Mouse (Mus musculus): Measurements from ENCODE around the gene Mars2. TPM values are rescaled to one million over a fixed set of nuclear protein-coding genes. Genes with fewer than 3 reads are reported as not detected.

The Mars2 gene
- polyA plus RNA-seq, 1 experiment: 2.5 TPM

GRCm38 (mm10) chr1:55210202-55210965, 26.6 kb upstream of the Mars2 start:
- Histone ChIP-seq H3K27me3 (ENCODE audit: control insufficient read depth, insufficient read depth, low read length) (no peaks in the 10 kb centered on the region), H3K4me1 (ENCODE audit: control insufficient read depth, insufficient read depth, insufficient read length) (peaks cover 21% of the 10 kb centered on the region; the same call in 1 of the 2 replicates), H3K4me3 (ENCODE audit: extremely low read depth, insufficient read depth, insufficient read length) (peak overlapping the region; percentile 58), H3K27ac (ENCODE audit: insufficient read depth, low read length) (peak overlapping the region; percentile 83), H3K36me3 (ENCODE audit: control insufficient read depth, insufficient read depth, low read length) (no peaks in the 10 kb centered on the region)
- DNase-seq (ENCODE audit: low read depth in 1 of 2, low spot score in 2 of 2): peak; percentile 69 to 71
- 17% methylated on average over 12 of the region's 12 CpGs for WGBS
- no peak for TF ChIP-seq CTCF (IDR thresholded peaks at IDR 0.05; ENCODE audit: extremely low read depth, insufficient read depth, insufficient read length, insufficient replicate concordance)
- TF ChIP-seq POLR2A (IDR thresholded peaks at IDR 0.05; ENCODE audit: low read depth, low read length): peak; percentile 44; the same call in 1 of the 2 replicates

GRCm38 (mm10) chr1:55211081-55211480, 25.9 kb upstream of the Mars2 start:
- 79% methylated on average over 8 of the region's 8 CpGs for whole genome bisulfite sequencing
- no peak overlapping the region for H3K4me3 ChIP-seq (ENCODE audit: extremely low read depth, insufficient read depth, insufficient read length)
- DNase-seq (ENCODE audit: low read depth in 1 of 2, low spot score in 2 of 2): no peak
- no peak for TF ChIP-seq POLR2A (IDR thresholded peaks at IDR 0.05; ENCODE audit: low read depth, low read length)
- TF ChIP-seq CTCF (IDR thresholded peaks at IDR 0.05; ENCODE audit: extremely low read depth, insufficient read depth, insufficient read length, insufficient replicate concordance): no peak
- H3K4me1 ChIP-seq (ENCODE audit: control insufficient read depth, insufficient read depth, insufficient read length): peaks cover 24% of the 10 kb centered on the region; the same call in 1 of the 2 replicates
- no peaks in the 10 kb centered on the region for H3K36me3 ChIP-seq (ENCODE audit: control insufficient read depth, insufficient read depth, low read length)
- H3K27ac ChIP-seq (ENCODE audit: insufficient read depth, low read length): peak overlapping the region; percentile 83
- H3K27me3 ChIP-seq (ENCODE audit: control insufficient read depth, insufficient read depth, low read length): no peaks in the 10 kb centered on the region

GRCm38 (mm10) chr1:55212771-55213170, 24.2 kb upstream of the Mars2 start:
- Histone ChIP-seq H3K27ac (ENCODE audit: insufficient read depth, low read length) (peak overlapping the region; percentile 38; the same call in 1 of the 2 replicates), H3K4me1 (ENCODE audit: control insufficient read depth, insufficient read depth, insufficient read length) (peaks cover 26% of the 10 kb centered on the region; the same call in 1 of the 2 replicates), H3K4me3 (ENCODE audit: extremely low read depth, insufficient read depth, insufficient read length) (no peak overlapping the region), H3K27me3 (ENCODE audit: control insufficient read depth, insufficient read depth, low read length) (no peaks in the 10 kb centered on the region), H3K36me3 (ENCODE audit: control insufficient read depth, insufficient read depth, low read length) (no peaks in the 10 kb centered on the region)
- TF ChIP-seq CTCF (IDR thresholded peaks at IDR 0.05; ENCODE audit: extremely low read depth, insufficient read depth, insufficient read length, insufficient replicate concordance) (no peak; the same call in 1 of the 2 replicates), POLR2A (IDR thresholded peaks at IDR 0.05; ENCODE audit: low read depth, low read length) (no peak)
- 72% methylated on average over 4 of the region's 4 CpGs for WGBS
- DNase-seq (ENCODE audit: low read depth in 1 of 2, low spot score in 2 of 2): peak in 1 of 2 experiments; percentile 28

- H3K4me1 ChIP-seq (ENCODE audit: control insufficient read depth, insufficient read depth, insufficient read length): peaks cover 25% of the 10 kb centered on the region; the same call in 1 of the 2 replicates
- TF ChIP-seq CTCF (IDR thresholded peaks at IDR 0.05; ENCODE audit: extremely low read depth, insufficient read depth, insufficient read length, insufficient replicate concordance) (no peak), POLR2A (IDR thresholded peaks at IDR 0.05; ENCODE audit: low read depth, low read length) (no peak)
- no peaks in the 10 kb centered on the region for H3K27me3 ChIP-seq (ENCODE audit: control insufficient read depth, insufficient read depth, low read length)
- WGBS: 83% methylated on average over 6 of the region's 6 CpGs
- H3K4me3 ChIP-seq (ENCODE audit: extremely low read depth, insufficient read depth, insufficient read length): no peak overlapping the region
- no peak overlapping the region for H3K27ac ChIP-seq (ENCODE audit: insufficient read depth, low read length)
- DNase-seq (ENCODE audit: low read depth in 1 of 2, low spot score in 2 of 2): no peak
- H3K36me3 ChIP-seq (ENCODE audit: control insufficient read depth, insufficient read depth, low read length): no peaks in the 10 kb centered on the region
Observed at GRCm38 (mm10) chr1:55213475-55213874, 23.5 kb upstream of the Mars2 start.

GRCm38 (mm10) chr1:55213936-55214335, 23.0 kb upstream of the Mars2 start:
- no peak for TF ChIP-seq CTCF (IDR thresholded peaks at IDR 0.05; ENCODE audit: extremely low read depth, insufficient read depth, insufficient read length, insufficient replicate concordance)
- TF ChIP-seq POLR2A (IDR thresholded peaks at IDR 0.05; ENCODE audit: low read depth, low read length): no peak
- no peak overlapping the region for H3K4me3 ChIP-seq (ENCODE audit: extremely low read depth, insufficient read depth, insufficient read length)

DNA sequence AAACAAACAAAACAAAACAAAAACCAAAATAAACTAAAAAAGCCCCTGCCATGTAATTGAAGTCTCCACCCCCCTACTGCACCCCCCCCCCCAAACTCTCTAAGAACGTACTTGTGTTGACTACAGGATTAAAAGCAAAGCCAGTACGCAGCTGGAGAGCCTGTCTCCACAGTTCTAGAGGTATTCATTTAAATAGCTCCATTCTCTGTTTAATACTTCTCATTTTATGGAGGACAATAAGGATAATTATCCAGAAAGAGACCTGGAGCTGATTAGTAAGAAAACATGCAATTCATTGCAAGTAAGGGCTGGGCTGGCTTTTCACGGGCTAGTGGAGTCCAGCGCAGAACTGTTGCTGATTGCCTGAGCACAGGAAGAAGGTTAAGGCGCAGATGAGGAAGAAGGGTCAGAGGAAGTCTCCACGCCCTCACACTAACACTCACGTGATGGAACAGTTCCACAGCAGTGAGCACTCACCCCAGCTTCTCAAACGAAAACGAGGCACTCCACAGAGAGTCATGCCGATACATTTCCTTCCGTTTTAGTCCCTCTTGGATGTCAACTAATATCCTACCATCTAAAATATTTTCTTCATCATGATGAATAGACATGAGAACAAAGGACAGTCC, 21.7 kb upstream of the Mars2 start:
- Histone ChIP-seq H3K4me3 (ENCODE audit: extremely low read depth, insufficient read depth, insufficient read length) (no peak overlapping the region; the same call in none of the 2 replicates), H3K27ac (ENCODE audit: insufficient read depth, low read length) (peak overlapping the region; percentile 96), H3K27me3 (ENCODE audit: control insufficient read depth, insufficient read depth, low read length) (no peaks in the 10 kb centered on the region), H3K36me3 (ENCODE audit: control insufficient read depth, insufficient read depth, low read length) (no peaks in the 10 kb centered on the region), H3K4me1 (ENCODE audit: control insufficient read depth, insufficient read depth, insufficient read length) (peaks cover 19% of the 10 kb centered on the region; the same call in 1 of the 2 replicates)
- peak; percentile 83 to 92 for DNase-seq (ENCODE audit: low read depth in 1 of 2, low spot score in 2 of 2)
- WGBS: 11% methylated on average over 11 of the region's 11 CpGs
- TF ChIP-seq POLR2A (IDR thresholded peaks at IDR 0.05; ENCODE audit: low read depth, low read length): peak; percentile 43; the same call in 1 of the 2 replicates
- no peak for TF ChIP-seq CTCF (IDR thresholded peaks at IDR 0.05; ENCODE audit: extremely low read depth, insufficient read depth, insufficient read length, insufficient replicate concordance)

More at GRCm38 (mm10) chr1:55213936-55214335, 23.0 kb upstream of the Mars2 start:
- Histone ChIP-seq H3K27me3 (ENCODE audit: control insufficient read depth, insufficient read depth, low read length) (no peaks in the 10 kb centered on the region), H3K36me3 (ENCODE audit: control insufficient read depth, insufficient read depth, low read length) (no peaks in the 10 kb centered on the region), H3K27ac (ENCODE audit: insufficient read depth, low read length) (no peak overlapping the region), H3K4me1 (ENCODE audit: control insufficient read depth, insufficient read depth, insufficient read length) (peaks cover 22% of the 10 kb centered on the region; the same call in 1 of the 2 replicates)
- 94% methylated on average over 6 of the region's 6 CpGs for WGBS
- DNase-seq (ENCODE audit: low read depth in 1 of 2, low spot score in 2 of 2): no peak
